Mouse (Mus musculus): ENCODE results near the gene Gm20425.

Gene Gm20425

GRCm38 (mm10) chr9:103154568-103154967, 75.5 kb downstream of the Gm20425 start:
- no peak for DNase-seq (ENCODE audit: low read depth, low spot score)

DNA sequence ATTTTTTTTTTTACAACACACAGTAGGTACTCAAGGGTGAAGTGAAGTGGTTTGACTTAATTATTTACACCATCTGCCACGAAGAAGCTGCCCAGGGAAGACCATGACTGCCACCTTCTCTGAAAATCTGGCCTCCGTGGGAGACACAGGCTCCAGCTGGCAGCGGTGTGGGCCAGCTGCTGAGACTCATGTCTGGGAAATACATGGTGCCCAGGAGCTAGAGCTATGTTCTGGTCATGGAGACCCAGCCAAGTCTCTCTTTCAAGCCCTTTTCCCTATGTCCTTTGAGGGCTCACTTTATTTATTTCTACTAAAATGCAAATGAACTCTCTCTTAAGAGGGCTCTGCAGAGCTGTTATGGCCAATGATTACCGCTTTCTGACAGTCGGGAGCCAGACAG, 76.8 kb downstream of the Gm20425 start:
- no peak for DNase-seq (ENCODE audit: low read depth, low spot score)

- DNase-seq (ENCODE audit: low read depth, low spot score), result no peak
Observed at GRCm38 (mm10) chr9:103149074-103149799, 80.9 kb downstream of the Gm20425 start.

DNA sequence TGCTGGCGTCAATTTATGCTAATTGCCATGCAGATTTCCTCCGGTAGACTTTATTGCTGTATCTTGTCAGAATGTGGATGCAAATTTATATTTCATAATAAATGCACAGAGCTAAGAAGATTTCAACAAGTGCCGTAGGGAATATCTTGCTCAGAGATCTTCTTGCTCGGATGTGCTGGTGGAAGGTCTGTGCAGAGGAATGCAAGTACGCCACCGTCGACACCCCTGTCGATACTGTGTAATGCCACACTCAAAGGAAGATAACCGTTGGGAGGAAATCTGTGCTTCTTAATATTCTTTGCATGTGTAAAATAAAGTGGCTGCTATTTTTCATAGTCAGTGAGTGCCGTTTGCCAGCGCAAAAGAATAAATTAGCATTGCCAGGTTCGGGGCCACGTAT, 83.0 kb downstream of the Gm20425 start:
- DNase-seq (ENCODE audit: low read depth, low spot score), result no peak

DNA sequence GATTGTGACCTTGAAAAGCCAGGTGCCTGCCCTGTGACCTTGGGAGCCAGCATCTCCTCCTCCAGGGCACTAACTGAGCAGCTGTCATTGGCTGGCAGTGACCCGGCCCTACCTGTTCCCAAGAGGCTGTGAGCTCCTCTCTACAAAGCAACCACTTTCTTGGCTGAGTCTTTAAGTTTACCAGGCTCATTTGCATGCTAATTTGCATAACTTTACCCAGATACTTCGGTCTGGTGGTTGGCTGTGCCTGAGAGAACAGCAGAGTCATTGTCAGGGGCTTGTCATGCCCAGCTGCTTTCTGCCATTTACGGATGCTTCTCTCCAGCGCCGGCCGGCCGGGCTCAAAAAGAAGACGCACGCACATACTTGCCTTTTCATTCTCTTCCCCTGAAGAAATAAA, 83.4 kb downstream of the Gm20425 start:
- DNase-seq (ENCODE audit: low read depth, low spot score), result no peak

- DNase-seq (ENCODE audit: low read depth, low spot score), result no peak
Observed at GRCm38 (mm10) chr9:103146257-103146656, 83.8 kb downstream of the Gm20425 start.

- DNase-seq (ENCODE audit: low read depth, low spot score), result no peak
Observed at GRCm38 (mm10) chr9:103145351-103145750, 84.8 kb downstream of the Gm20425 start.

- no peak for DNase-seq (ENCODE audit: low read depth, low spot score)
Observed at GRCm38 (mm10) chr9:103143881-103144280, 86.2 kb downstream of the Gm20425 start.

DNA sequence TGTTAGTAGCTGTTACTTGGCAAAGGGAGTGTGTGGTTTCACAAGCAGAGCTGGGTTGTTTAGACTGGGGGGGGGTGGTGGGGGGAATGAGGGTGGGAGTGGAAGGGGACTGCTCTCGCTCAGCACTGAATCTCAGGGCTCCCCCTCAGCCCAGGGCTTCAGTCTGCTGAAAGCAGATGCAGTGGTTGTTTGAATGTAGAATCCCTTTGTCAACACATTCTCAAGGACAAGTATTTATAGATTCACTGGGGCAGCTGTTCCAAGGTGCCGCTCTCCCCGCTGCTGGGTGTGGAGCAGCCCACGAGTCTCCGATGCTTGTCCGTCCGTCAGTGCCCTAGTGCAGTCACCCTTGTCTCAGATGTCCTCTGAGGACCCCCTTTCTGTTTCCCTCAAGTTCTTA, 88.8 kb downstream of the Gm20425 start:
- no peak for DNase-seq (ENCODE audit: low read depth, low spot score)

GRCm38 (mm10) chr9:103140384-103140783, 89.7 kb downstream of the Gm20425 start:
- DNase-seq (ENCODE audit: low read depth, low spot score), result no peak

Measured in CD4-positive helper T cell, adult 2 months (primary cell).